Mouse (Mus musculus) thymus, adult 18-20 months (tissue): Measurements from ENCODE around the gene Msi1.

Source experiments
- DNase-seq, 2 experiments: peaks; one replicate each; pipeline ENCODE4 v3.0.0; 2022; ENCODE audit warnings: mixed read lengths in 2 of 2

Msi1 gene

DNA sequence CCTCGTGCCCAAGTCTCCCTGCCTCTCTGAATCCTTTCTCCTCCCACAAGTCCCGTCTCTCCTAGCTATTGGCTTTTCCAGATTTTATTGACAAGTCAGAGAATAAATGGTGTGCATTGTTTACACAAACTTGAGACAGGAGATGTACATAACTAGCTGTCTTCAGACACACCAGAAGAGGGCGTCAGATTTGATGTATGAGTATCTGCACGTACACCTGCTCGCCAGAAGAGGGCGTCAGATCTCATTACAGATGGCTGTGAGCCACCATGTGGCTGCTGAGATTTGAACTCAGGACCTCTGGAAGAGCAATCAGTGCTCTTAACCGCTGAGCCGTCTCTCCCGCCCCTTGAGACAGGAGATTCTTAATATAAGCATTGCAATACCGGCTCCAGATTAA lies 43.8 kb downstream of the Msi1 start:
- DNase-seq: no peak

DNA sequence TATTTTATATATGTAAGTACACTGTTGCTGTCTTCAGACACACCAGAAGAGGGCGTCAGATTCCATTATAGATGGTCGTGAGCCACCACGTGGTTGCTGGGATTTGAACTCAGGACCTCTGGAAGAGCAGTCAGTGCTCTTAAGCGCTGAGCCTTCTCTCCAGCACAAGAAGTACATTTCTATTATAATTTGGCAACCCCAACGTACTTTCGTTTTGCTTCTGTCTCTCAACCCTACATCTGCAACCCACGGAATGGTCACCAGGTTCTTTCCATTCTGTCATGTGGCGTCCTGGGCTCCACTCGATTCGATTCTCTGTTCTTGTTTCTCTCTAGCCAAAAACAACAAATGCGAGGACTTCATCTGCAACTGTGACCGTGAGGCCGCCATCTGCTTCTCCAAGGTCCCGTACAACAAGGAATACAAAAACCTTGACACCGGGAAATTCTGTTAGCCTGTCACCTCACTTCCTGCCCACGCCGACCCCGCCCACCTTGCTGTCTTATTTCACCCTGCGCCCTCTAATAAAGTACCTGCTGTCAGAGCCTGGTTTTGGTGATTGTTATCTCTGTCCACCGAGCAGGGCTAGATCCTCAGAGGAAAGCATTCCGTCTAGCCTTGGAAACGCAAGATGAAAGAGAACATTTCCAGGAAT lies 44.9 kb downstream of the Msi1 start:
- DNase-seq: no peak

DNA sequence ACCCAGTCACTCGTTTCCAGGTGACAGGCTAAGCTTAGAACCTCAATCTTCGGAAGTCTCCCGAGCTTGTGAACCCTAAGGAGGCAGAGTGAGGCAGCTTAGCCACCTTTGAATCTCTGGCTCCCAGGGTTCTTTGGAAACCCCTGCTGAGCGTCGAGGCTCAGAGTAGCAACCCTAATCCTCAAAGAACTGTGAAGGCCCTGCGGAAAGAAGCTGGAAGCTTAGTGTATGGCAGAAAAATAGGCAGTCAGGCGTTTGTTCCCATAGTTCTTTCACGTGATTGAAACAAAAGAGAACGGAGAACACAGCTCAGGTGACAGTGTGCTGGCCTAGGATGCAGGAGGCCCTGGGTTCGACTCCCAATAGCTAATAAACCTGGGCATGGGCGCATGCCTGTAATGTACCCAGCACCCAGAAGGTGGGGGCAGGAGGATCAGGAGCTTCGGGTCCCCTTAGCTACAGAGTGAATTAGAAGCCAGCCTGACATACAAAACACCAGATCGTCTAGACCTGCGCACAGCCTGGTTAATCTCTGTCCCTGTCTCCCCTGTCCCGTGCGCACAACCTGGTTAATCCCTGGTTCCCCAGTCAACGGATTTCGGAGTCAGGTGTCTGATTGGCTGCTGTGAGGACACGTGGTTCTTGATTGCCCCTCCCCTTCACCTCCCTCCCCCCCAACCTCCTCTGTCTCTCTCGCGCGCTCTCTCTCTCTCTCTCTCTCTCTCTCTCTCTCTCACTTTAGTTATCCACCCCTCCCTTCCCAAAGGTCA lies 46.1 kb downstream of the Msi1 start:
- DNase-seq: no peak

DNA sequence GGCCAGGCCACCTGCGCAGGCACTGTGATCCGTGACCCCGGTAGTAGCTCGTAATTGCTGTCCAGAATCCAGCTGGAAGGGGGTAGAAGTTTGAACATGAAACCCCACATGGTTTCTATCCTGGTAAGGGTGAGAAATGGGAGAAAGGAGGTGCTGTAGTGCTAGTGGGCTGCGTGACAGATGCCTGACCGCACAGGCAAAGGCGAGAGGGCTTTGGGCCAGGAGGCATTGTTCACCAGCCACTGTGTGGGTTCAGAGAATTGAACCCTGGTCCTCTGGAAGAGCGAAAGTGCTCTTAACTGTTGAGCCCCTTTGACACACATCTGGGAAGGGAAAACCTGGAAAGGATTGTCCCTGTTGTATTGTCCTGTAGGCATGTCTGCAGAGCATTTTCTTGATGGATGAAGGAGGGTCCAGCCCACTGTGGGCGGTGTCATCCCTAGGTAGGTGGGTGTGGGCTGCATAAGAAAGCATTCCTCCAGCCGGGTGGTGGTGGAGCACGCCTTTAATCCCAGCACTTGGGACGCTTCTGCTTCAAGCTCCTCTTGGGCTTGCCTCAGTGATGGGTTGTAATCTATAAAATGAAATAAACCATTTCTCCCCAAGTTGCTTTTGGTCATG lies 46.8 kb downstream of the Msi1 start:
- DNase-seq: no peak

DNA sequence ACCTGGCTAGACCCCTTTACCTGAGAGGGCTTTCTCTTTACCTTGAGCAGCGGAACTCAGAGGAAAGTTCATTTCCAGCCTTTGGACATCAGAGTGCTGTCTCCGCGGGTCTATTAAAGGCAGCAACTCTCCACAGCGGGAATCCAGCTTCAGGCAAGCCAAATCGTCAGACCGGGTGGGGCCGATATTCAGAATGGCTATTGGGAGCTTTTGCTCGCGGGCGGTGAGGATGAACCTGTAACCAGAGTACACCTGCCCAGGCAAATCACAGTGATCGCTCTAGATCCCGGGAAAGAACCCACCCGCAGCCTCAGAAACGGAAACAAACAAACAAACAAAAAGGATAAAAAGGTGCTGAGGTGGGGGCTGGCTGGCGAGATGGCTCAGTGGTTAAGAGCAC lies 50.2 kb downstream of the Msi1 start:
- DNase-seq: no peak

DNA sequence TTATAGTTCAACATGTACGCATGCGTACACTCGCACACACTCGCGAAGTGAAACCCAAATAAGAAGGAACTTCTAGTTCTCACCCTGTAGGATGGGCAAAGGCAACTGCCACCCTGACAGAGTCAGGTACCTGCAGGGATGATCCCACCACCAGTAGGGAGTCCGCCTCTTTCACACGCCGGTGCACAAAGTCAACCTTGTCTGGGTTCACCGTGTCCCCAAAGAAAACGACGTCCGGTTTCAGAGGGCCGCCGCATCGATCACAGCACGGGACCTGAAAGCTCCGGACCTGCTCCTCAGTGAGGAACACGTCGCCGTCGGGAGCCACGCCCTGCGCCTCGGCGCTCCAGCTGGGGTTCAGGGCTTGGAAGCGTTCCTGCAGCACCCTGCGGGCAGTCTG lies 50.7 kb downstream of the Msi1 start:
- no peak for DNase-seq

DNA sequence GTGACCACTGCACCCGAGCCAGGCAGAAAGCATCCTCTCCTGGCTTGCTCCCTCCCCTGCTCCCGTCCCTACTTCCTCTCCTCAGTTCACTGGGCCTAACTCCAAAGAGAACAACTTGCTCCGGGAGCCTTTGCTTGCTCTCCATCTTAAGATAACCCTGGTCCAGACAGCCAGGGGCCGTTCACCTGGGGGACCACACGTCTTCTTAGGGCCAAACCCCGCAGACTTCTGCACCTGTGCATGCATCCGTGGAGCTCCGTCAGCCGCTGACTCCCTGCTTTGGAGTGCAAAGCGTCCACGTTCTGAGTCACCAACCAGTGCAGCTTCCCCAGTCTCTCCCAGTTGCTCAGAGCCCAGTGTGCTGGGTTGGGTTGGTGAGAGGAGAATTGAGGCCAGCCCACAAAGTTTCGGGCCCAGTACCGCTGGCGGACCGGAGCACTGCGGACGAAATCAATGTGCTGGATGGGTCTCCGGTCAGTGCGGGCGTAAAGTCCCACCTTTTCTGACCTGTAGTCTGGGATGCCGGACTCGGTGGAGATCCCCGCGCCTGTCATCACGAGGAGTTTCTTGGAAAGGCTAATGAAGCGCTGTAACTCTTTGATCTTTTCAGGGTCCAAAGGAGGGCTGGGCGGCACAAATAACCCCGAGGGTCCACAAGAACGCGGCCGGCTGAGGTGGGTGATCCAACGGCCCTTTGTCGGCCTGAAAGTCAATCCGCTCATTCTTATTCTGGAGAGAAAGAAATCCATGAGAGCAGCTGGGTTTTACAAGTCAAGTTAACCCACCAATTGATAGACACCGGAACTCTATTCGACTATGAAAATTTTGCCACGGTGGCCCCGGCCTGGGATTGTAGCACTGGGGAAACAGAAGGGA lies 53.2 kb downstream of the Msi1 start:
- no peak for DNase-seq

DNA sequence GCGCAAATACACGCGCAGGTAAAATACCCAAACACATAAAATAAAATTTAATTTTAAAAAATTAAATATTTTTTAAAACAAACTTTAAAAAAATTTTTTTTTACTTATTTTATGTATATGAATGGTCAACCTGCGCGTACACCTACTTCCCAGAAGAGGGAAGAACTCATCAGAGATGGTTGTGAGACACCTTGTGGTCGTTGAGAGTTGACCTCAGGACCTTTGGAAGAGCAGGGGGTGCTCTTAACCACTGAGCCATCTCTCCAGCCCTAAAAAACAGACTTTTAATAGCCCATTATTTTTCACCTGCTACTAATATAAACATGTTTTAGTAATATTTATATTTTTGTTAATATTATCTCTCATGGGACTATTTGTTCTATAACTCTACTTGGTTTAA lies 54.0 kb downstream of the Msi1 start:
- no peak for DNase-seq

DNA sequence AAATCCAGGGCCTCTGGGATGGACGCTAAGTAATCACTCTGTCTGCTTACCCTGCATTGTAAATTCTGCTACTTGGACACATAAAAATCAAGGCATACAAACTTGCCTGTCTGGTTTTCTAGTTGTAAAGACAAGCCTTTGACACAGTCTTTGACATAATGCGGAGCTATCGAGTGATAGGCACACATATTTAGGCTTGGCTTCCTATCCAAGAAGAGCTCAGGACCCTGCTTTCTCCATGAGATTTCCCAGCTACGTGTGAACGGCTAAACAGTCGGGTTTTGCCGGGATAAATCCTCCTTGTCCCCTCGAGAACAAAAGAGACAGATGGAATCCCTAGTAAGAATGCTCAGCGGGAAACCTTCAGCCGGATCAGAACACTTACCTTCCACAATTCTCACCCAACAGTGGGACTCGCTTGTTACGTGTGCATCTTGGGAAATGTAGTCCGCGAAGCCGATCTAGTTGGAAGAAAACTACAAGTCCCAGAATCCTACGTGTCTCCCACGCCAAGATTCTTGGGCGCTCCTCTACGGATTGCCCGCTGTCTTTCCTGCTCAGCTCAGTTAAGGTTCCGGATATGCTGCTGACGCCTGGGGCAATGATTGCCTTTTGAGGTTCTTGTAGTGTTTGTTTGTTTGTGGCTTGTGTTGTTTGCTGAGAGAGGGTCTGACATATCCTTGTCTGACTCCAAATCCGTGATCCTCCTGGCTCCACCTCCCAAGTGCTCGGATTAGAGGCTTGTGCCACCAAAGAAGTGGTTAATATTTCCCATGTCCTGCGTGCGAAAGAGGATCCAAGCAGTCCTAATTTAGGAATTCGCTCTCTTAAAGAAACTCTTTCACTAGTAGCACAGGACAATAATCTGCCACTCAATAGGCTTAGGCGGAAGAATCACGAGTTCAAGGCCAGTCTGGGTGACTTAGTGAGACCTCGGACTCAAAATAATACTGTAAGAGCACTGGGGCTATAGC lies 54.8 kb downstream of the Msi1 start, which contains the start of gene Sirt4:
Gene Sirt4, minus strand, starts transcription at position 779 of the 974 bp plus-strand sequence.
- peak; percentile 64 to 85 for DNase-seq

DNA sequence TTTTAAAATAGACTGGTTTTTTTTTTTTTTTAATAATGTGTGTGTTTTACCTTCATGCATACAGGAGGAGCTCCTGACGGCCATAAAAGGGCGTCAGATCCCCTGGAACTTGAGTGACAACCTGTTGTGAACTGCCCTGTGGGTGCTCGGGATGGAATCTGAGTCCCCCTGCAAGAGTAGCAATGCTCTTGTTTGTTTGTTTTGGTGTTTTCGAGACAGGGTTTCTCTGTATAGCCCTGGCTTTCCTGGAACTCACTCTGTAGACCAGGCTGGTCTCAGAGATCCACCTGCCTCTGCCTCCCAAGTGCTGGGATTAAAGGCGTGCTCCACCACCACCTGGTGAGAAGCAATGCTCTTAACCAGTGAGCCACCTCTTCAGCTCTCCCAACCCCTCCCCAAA lies 55.6 kb downstream of the Msi1 start:
- DNase-seq: no peak

DNA sequence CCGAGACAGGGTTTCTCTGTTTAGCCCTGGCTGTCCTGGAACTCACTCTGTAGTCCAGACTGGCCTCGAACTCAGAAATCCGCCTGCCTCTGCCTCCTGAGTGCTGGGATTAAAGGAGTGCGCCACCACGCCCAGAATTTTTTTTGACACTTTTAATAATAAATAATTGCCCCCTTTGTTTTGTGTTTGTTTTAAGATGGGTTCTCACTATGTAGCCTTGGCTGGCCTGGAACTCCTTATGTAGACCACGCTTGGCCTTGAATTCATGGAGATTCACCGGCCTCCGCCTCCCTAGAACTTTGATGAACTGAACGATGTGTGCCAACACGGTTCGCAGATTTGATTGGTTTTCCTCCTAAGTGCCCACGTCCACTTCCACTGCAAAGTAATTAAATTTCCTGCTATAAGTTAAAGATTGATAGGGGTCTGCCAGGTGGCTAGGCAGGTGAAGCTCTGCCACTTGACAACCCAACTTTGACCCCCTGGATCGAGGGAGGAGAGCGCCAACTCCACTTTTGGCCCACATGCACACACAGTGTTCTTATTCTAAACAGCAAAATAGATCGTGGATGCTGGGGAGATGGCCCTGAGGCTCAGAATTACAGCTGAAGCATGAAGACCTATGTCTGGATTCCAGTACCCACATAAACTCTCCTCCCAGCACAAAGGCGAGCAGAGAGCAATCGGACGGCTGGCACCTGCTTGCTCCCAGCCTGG lies 56.2 kb downstream of the Msi1 start:
- no peak for DNase-seq

DNA sequence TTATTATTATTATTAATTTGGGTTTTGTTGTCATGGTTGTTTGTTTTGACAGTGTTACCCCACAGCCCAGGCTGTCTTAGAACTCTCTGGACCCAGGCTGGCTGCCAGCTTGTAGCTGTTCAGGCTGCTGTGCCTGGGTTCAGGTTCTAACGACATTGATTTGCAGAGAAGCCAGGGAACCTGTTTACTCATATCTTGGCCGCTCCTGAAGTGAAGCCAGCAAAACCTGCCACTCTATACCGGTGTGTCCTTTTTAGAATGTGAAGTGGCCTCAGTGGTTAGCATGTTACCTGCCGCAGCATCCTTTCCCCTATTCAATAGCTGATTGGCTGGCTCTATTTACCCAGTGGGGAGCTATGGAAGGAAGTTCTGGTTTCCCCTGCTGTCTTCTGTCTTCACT lies 57.3 kb downstream of the Msi1 start:
- no peak for DNase-seq

DNA sequence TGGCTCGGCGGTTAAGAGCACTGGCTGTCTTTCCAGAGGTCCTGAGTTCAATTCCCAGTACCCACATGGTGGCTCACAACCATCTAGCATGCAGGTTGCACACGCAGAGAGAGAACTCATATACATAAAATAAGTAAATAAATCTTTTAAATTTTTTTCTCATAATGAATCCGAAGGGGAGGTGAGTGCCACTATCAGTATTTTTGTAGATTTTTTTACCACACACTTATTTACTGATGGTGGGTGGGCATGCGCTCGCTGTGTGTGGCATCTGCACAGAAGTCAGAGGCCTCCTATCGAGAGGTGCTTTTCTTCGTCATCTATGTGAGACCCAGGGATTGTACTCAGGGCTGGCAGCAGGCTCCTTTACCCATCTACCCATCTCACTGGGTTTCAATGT lies 58.0 kb downstream of the Msi1 start:
- DNase-seq: no peak

DNA sequence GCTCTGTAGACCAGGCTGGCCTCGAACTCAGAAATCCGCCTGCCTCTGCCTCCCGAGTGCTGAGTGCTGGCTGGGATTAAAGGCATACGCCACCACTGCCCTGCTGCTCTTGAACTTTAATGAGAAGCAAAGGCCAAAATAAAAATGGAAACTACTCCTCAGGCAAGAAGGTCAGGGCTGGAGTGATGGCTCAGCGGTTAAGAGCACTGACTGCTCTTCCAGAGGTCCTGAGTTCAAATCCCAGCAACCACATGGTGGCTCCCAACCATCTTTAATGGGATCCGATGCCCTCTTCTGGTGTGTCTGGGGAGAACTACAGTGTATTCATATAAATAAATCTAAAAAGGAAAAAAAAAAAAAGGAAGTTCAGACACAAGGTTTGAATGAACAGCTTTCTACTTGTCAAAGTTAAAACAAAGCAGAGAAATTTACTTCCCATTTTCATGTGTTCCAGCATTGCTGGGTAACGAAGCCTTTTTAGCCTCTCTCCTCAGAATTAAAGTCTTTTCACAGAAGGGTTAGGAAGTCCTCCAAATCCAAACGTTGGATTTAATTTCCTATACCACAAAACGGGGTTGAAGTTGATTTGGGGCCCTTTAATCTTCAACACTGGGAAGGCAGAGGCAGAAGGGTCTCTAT lies 58.7 kb downstream of the Msi1 start:
- DNase-seq: no peak

DNA sequence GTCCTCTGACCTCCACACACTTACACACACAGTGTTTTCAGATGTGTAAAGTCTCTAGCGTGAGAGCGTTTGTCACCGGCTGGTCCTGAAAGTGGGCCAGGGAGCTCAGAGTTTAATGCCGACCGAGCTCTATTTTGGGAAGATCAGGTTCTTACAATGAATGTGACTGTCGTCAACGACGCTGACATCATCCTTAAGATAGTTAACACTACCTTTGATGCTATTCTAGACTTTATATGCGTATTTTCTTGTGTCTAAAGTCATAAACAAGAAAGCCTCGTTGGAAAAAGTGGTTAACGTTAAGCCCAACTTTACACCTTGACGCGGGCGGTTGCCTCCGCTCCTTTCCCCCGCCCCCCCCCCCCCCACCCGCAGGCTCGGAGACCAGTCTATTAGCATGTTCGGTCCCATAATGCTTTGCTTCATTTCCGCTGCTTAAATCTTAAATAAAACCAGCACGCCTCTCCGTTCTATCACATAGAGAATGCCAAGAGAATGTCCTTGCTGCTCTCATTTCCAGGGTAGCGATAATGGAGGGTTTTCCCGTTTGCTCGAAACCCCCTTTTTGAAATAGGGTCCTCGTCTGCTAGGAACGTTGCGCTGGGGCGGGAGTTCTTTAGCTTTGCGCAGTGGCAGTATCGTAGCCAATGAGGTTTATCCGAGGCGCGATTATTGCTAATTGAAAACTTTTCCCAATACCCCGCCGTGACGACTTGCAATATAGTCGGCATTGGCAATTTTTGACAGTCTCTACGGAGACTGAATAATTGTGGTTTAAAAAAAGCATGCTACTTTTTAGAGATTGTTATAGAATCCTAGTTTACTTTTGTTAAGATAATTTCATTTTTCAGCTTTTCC lies 59.7 kb downstream of the Msi1 start:
- DNase-seq: peak; percentile 53 to 76

DNA sequence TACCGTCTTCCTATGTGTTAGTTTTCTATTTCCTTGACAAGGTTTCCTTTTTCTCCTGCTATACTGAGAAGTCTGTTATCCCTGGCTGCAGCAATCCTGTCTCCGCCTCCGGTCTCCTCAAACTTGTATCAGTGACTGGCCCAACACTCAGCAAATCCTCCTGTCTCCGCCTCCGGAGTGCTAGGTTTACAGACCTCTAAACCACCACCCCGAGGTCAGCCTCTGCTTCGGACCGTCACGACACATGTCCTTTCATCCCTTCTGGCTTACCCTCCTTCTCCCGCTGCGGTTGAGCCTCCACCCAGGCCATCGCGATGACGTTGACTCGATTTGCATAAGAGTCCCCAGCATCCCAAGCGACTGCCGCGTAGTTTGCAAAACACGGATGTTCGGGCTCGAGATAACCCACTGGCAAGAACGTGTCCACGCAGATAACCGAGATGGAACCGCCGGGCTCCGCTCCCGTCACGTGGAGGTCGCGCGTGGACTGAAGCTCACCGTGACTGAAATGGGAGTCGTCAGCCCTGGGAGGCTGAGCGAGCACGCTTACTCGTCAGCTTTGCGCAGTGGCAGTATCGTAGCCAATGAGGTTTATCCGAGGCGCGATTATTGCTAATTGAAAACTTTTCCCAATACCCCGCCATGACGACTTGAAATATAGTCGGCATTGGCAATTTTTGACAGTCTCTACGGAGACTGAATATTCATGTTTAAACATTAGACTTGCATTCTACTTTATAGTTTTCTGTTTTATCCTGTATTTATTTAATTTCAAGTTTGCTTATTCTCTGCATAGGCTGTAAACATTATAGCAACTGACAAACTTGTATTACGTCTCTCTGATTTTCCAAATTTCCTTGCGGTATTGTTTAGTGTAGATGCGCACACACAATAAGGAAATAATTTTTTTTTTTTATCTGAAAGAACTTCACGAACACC lies 60.6 kb downstream of the Msi1 start:
- peak; percentile 69 to 81 for DNase-seq

DNA sequence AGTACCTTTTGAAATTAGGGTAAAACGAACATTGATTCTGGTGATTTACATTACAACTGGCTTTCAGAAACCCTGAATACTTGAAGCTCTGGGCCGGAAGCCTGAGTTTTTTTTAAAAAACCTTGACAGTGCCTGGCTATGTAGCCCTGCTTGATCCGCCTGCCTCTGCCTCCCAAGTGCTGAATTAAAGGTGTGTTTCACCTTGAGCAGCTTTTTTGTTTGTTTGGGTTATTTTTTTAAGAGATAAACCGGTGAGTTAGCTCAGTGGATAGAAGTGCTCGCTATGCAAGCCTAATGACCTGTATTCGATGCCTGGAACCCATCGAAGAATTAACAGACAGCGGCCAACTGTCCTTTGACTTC lies 61.2 kb downstream of the Msi1 start:
- DNase-seq: no peak

DNA sequence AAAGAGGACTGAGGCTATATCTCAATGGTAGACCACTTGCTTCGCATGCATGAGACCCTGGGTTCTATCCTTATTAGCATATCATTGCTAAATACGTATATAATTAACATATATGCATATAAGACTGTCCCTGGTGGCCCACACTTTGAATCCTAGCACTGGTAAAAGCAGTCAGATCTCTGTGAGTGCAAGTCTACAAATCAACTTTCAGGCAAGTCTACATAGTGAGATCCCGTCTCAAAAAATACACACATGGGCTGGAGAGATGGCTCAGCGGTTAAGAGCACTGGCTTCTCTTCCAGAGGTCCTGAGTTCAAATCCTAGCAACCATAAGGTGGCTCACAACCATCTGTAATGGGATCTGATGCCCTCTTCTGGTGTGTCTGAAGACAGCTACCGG lies 61.7 kb downstream of the Msi1 start:
- DNase-seq: no peak
